Mouse (Mus musculus) brain, adult 2 months (tissue): ENCODE data around the gene Wdr61.
"Not testable (repeated sequence)": the region's sequence is repeated elsewhere in the genome, so short reads cannot be mapped to it uniquely, and the experiment has no call there.

ENCODE experiments used
- DNase-seq: peaks from one replicate; pipeline ENCODE4 v3.0.0; 2011; ENCODE audit warnings: low read depth, low spot score

Gene Wdr61

DNA sequence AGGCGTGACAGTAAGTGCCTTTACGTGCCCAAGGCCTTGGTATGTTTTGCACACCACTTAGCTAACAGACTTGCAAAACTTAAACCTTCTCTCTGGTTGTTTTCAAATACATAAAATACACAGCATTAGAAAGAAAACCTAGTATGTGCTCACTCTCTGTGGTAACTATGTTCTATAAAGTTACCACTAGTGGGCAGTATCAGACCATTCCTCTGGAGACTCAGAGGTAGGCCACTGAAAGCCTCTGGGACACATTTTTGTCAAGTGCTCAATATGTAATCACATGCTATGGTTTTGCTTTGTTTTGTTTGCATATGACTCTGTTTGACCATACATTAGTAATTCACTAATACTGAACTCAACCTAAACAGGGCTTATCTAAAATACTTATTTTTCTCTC, 2.2 kb downstream of the Wdr61 start:
- no peak for DNase-seq

DNA sequence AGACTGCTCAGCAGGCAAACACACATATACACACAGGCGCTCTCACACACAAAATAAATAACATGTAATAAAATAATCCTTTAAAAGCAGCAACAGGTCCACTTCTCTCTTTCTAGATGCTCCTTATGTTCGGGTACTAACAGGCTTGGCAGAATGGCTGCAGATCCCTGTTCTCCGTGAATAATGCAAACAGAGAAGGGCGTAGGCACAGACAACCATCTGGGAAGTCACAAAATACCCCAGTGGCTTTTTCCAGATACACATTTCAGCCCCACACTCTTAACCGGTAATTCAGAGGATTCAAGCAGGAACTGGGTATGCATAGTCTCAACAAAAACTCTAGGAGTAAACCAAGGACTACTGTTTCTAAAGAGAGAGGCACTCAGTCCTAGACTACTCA, 8.0 kb downstream of the Wdr61 start:
- DNase-seq, result peak; percentile 74

DNA sequence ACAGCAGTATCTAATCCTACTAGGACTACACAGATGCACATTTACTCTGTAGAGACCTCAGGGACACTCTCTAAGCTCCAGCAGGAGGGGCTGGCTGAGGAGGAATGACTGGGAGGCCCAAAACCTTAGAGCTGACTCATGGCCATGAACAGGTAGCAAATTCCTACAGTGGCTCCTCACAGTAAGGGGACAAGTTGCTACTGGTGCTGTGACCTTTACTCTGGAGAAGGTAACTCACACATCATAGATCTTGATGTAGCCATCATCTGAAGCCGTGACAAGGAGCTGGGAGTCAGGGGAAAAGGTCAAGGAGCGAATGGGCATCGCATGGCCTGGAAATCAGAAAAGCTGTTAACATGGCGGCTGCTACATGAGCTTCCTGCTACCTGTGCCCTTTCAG, 11.7 kb downstream of the Wdr61 start:
- no peak for DNase-seq

DNA sequence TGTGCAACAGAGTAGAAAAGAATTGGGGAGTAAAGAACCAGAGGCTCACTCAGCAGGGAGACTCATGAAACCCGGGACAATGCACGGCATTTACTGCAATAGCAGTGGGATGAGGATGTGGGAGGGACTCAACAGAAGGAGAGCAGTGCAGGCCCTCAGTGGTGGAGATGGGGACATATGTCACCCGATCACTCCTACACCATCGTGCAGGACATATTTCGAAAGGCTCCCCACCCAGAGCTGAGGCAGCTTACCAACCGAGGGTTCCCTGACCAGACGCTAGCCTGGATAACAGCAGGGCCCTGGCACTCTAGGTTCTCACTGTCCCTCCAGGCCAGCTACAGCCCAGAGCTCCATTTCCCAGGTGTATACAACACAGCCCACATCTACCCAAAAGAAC, 12.2 kb downstream of the Wdr61 start:
- peak; percentile 74 for DNase-seq

DNA sequence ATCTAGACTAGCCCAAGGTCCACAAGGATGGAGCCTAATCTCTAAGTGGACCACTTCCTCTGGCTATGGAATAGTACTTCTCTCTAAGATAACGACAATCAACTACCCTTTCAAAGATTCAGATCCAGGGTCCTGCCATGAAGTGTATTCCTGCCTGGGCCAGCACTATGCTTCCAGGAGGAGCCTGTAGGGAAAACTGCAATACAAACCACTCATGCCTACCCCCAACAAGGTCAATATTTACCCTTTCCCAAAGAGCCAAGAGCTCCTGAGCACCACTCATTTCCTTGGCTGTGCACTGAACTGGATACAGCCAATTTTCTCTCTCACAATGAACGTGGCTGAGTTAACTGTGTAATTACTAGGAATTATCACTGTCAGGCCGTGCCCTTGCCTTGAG, 16.8 kb downstream of the Wdr61 start:
- no peak for DNase-seq

DNA sequence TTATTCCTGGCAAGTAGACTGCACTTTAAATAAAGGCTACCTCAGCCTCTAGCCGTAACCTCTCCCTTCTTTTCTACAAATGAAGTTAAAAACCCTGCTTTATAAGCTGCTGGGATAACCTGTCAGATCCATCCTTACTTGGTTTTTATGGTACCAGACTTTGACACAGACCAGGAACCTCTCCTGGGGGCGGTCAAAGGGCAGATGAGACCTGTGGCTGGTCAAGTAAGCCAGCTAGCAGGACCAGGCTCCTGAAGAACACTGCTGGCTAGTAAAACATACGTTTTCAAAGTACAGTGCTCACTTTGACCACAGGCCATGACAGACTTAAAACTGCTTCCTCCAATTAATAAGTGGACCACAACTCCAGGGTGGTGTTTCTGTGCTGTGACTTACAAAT, 18.5 kb downstream of the Wdr61 start:
- no peak for DNase-seq

DNA sequence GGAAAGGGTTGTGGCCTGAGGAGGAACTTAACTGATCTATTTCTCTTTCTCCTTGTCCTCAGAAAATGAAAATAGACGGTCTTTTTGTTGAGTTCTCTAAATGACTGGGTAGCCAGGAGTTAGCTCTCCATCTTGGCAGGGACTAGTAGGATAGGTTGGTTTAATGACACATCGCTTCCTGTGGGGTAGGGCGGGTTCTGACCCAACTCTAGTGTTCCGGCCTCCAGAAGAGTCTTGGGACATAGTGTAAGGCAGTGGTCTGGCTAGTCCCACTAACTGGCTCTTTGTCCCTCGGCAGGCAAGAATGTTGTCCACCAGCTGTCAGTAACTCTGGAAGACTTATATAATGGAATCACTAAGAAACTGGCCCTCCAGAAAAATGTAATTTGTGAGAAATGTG, 26.2 kb downstream of the Wdr61 start:
- DNase-seq, result no peak

DNA sequence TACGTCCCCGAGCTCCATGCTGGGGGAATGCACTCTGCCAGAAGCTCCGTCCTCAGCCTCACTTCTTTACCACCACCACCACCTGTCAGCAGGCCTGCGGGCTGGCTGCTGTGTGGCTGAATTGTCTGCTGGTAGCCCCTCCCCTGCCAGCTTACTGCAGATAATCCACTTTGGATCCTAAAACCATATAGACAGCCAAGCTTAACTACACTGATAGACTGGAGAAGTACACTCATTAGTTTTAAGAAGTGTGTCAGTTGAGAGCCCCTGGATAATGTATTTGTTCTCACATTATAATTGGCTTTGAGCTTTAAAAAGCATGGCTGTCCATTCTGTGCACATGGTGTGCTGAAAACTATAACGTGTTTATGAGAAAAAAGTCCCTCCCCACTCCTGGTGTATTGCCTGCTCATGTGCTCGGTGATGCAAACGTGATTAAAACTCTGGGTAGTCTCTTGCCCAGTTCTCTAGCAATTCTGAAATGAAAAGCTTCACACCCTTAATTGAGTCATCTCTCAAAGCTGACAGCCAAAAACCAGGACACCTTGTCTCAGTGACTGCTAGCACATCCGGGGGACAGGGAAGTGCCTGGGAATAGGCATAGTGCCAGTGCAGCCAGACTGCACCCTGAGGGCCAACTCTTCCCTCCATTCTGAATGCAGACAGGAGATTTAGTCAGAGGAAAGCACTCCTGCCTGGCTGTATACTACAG, 26.9 kb downstream of the Wdr61 start:
- DNase-seq, result peak; percentile 82

DNA sequence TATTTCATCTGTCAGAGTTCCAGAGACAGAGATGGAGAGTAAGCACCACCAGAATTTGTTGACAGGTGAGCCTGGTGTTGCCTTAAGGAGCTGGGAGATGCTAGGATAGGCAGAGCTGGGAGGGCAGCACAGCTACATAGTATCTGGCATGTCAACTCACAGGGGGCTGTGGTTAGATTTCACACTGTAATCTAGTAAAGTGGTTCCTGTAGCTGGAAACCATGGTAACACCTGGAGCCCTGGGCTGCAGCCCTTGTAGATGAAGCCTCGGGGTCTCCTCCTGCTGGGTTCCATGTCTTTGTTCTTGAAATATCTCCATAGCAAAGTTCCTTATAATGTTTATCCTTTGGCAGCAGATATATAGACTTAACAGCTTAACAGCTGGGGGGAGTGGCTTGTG, 28.8 kb downstream of the Wdr61 start:
- DNase-seq, result no peak

DNA sequence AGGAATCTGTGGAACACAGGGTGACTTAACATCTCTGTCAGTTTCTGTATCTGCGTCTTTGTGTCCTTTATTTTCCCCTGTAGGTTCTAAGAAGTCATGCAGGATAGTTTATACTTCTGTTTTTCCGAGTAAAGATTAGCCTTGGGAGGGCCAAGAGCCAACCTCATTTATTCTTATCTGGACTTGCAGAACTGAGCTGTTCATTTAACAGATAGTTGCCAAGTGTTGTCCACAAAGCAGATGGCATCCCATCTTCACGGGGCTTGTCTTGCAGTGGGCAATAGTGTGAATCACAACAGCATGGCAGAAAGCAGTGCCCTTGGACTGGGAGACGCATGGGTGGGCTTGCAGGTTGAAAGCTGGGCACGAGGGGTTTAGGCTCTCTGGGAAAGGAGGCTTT, 30.0 kb downstream of the Wdr61 start:
- DNase-seq, result peak; percentile 55

DNA sequence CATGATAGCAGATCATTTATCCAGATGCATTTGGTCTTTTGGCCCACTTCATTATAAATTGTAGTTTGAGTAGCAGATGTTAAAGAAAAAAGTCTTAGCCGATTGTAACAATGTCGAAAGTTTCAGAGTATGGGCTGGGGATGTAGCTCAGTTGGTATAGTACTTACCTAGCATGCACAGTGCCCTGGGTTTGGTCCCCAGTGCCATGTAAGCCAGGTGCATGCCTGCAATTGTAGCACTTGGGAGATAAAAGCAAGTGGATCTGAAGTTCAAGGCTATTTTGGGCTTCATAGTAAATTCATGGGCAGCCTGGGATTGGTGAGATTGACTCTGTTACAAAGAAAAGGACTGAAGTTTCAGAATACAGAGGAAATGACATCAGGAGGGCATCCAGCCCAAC, 31.7 kb downstream of the Wdr61 start:
- no peak for DNase-seq

DNA sequence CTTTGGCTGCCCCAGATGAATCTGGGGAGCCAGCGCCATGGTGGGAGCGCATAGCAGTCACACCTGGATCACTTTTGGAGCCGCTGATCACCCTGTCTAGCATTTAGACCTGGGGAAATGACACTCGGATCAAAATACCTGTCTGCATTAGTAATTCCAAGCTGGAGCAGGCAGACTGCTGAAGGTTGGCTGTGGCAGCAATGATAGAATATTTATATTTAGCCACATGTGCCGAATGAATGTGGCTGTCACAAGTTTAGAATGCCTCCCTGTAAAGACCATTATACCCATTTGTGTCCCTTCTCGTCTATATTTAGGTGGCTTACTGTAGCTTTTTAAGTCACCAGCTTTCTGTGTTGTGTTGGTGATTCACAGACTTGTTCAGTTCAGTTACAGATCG, 33.6 kb downstream of the Wdr61 start:
- DNase-seq, result no peak

DNA sequence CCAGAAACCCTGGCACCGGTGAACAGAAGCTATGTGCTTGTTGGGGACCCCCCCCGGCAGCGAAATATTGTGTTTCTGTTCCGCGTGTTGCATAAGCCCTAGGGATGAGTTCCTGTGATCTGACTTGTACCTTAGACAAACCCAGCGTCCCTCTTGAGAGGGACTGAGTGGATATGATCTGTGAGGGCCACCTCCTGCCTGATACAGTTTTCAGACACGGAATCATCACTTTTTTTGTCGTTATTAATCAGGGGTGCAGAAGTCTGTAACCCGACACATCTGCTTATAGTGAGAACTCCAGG, 34.2 kb downstream of the Wdr61 start:
- DNase-seq, result peak; percentile 69

DNA sequence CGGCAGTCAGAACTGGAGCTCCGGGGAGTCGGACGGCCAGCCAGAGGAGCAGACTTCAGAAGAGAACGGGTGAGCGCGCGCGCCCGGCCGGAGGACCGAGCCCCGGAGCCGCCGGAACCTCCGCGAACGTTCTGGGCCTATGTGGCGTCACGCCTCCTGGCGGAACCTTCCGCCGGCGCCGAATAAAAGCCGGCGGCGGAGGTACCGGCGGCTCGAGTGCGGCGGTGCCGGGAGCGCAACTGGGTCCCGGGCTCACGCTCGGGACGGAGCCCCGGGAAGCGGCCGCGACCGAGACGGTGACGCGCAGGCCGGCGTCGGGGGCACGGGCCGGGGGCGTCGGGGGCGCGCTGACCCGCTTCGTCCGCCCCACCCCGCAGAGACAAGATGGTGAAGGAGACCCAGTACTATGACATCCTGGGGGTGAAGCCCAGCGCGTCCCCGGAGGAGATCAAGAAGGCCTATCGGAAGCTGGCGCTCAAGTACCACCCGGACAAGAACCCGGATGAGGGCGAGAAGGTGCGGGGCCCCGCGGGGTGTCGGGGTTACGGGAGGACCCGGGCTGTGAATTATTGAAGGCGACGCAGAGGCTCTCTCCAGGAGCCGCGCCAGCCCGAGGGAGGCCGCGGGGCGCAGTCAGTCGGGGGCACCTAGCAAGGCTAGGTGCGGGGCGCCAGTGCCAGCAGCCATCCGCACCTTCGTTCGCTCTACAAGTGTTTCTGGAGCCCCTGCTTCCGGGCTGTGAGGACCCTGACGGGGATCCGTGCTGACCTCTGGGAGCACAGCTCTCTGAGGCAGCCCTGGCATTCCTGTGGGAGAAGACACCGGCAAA, 34.8 kb downstream of the Wdr61 start:
- peak; percentile 90 for DNase-seq

DNA sequence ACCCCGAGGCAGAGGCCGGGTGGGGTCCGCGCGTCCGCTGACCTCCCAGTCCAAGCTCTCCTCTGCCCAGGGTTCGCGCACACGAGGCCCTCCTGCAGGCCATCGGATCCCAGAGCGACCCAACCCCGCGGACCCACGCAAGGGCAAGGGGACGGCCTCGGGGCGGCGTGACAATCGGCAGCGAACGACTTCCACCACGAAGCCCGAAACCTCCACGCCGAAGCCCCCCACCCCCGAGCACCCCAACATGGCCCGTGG, 35.3 kb downstream of the Wdr61 start:
- DNase-seq, result no peak

DNA sequence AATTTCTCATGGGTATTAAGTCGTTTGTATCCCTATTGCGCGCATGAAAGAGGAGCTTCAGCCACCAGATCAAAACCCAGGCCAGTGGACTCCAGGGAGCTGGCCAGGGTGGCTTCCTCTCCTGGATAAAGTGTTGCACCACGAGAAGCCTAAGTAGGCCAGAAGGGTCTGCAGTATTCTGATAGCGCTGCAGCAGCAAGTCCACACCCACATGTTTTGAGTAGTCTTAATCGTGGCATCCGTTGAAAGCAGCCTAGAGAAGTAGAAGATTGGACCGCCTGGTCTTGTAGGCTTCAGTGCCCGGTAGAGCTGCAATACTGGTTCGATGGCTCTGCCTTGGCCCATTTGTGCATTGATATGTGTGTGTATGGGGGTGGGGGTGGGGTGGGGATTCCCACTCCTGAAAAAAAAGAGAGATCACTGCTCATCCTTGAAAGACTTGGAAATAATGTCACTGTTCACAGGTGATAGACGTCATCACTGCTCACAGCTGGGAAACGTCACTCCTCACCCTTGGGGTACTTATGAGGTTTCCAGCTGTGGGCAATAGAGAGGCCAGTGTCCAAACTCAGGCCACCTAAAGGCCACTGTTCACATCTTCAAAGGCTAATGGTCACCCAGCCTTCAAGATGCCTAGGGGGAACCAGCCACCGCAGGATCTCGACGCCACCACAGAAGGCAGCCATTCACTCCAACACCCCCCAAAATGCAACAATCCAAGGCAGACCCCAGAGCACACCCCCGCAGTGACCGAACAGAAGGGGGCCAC, 35.8 kb downstream of the Wdr61 start, which contains the start of gene Dnaja4:
Dnaja4 (plus strand) TSS at position 556 of the 769 bp plus-strand sequence.
- DNase-seq, result no peak

DNA sequence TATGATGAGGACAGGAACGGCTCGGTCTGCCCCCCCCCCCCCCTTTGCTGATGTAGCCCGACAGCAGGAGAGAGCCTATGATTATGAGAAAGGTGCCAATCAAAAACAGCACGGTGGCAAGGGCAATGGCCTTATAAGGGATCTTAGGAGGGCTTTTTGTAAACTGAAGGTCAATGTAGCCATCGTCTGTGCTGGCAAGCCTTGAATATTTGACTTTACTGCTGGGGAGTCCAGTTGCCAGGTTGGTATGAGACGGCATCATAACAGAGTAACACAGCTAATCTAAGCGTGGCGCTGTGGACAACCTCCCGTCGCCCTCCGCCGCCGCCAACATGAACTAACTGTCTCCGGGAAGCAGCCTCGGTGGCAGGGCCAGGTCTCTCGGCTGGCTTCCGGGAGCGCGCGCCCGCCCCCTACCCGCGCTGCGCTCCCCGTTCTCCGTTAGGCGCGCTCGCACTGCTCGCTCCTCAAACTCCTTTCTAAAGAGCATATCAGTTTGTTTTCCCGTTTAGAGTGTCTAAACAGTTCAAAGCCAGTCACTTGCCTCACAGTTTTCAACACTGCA, 43.0 kb downstream of the Wdr61 start:
- peak; percentile 33 for DNase-seq

DNA sequence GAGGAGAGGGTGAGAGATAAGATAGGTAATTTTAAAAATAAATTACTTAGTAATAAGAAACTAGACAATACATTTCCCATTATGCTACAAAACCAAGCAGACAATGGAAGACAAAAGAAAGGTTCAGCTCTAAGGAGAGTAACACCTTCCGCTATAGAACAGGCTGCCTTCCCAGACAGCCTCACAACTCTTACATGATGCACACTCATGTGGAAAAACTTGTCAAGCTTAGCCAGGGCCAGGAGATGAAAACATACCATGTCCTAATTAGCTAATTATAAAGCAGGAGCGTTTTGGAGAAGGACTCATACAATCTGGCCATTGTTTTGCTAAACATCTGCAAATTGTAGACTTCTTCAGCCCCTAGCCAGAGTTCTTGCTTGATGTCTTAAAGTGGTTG, 43.6 kb downstream of the Wdr61 start:
- DNase-seq, result not testable (repeated sequence)

DNA sequence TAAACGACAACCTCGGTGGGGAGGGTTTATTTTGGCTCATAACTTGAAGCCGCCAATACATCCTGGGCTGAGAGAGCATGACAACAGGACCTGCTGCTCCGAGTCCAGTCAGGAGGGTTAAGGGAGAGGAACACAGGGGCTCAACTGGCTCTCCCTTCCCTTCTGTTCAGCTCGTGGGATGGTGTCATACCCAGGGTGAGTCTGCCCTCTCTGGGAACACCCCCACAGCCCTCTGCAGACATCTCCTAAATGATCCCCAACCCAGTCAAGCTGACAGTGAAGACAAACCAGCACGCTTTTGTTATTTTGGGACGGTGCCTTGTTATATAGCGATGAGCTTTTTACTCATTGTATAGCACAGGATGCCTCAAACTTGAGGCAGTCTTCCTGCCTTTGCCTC, 44.9 kb downstream of the Wdr61 start:
- no peak for DNase-seq

DNA sequence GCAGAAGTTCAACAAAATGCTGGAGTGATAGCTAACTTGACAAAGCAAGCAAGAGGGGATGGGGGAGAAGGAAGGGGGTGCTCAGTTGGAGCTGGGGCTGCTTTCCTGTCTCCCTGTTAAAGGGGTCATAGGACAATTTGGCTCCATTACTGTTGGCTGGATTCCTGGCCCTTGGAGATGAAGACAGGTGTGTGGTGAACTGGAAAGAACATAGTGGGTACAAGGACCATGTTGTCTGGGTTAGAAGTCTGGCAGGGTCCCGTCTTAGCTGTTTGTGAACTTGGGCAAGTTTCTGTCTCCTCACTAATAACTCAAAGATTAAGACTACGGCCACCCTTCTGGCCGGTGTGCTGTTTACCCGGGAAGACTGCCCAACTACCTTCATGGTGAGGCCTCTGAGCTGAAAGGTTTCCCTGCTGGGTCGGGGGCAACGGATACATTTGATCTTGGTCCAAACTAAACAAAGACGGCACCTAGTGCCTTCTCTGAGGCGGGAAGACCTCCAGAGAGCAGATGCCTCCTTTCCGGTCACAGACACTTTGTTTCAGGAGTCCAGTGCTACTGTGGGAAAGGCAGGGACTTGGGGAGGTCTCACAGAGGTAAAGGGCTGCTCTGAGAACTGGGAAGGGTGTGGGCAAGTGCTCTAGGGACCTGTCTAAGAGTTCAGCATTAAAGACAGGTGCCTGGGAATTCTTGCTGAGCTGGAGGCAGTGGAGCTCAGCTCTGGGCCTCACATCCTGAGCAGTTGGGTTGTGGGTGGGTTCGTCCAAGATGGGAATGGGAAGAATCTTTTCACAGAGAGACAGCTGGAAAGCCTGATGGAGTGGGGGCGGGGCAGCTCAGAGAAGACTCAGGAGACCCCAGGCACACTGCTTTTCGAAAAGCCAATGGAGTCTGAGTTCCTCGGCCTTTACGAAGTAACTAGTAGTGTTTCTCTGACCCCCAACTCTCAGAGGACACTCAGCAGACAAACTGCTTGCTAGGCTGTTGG, 46.8 kb downstream of the Wdr61 start:
- peak; percentile 54 for DNase-seq
